In the genomic region with DNA sequence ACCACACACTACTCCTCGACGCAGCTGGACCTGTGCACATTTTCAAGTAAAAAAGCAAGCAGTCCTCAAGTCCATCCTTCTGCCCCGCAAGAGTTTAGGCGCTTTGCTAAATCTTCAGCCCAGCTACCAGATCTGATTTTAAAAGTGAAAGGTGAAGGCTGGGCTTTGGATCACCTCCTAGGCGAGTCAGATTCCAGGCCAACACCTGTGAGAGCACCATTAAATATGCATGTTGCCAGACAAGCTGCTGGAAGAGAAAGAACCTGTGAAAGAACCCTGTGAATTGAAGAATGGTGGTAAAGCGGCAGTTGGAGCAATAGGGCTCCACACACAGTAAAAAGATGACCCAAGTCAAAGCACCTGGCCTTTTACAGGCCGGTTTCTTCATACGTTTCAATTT, we compare ENCODE assay signal across 8 mouse cellular contexts. TPM values are rescaled to one million over a fixed set of nuclear protein-coding genes. Genes with fewer than 3 reads are reported as not detected.
A peak's percentile ranks its signal among the peaks of the same experiment; 100 is the strongest.
DNase-seq lines count a peak whose midpoint lies in the region; ATAC-seq and TF ChIP-seq lines count a peak whose summit lies in the region.

No protein-coding gene starts in this region.

- peak overlapping the region; percentile 57 for H3K9ac ChIP-seq in embryonic facial prominence, embryonic 11.5 days (replicated peaks; ENCODE audit: low read length)
- H3K9ac ChIP-seq in intestine, postnatal 0 days (ENCODE audit: low read depth, low read length): peak overlapping the region; percentile 91

- H3K9me3 ChIP-seq in embryonic facial prominence, embryonic 11.5 days (replicated peaks; ENCODE audit: control insufficient read depth, low read length): no peaks in the 10 kb centered on the region
- no peaks in the 10 kb centered on the region for H3K9me3 ChIP-seq in intestine, postnatal 0 days (ENCODE audit: control insufficient read depth)

- no peak overlapping the region for H3K4me3 ChIP-seq in cerebellum, adult 2 months (replicated peaks; ENCODE audit: insufficient read depth, low read depth, low read length)
- H3K4me3 ChIP-seq in embryonic facial prominence, embryonic 11.5 days (ENCODE audit: low read depth, low read length): peak overlapping the region; percentile 80
- peak overlapping the region; percentile 92 for H3K4me3 ChIP-seq in intestine, postnatal 0 days (ENCODE audit: low read depth, low read length)
- H3K4me3 ChIP-seq in macrophage (ENCODE audit: inconsistent target): peak overlapping the region; percentile 70

- WGBS in cerebellum, adult 2 months: 20% methylated on average over 8 of the region's 8 CpGs
- 11% methylated on average over 8 of the region's 8 CpGs for WGBS in embryonic facial prominence, embryonic 11.5 days
- 9% methylated on average over 8 of the region's 8 CpGs for WGBS in intestine, postnatal 0 days
- 5% methylated on average over 8 of the region's 8 CpGs for WGBS in macrophage (ENCODE audit: missing documents)

- H3K27ac ChIP-seq in cerebellum, adult 2 months (ENCODE audit: insufficient read depth, low read length): no peak overlapping the region
- H3K27ac ChIP-seq in embryonic facial prominence, embryonic 11.5 days (replicated peaks; ENCODE audit: low read depth, low read length): no peak overlapping the region
- H3K27ac ChIP-seq in intestine, postnatal 0 days (ENCODE audit: low read depth, low read length): no peak overlapping the region
- peak overlapping the region; percentile 61 for H3K27ac ChIP-seq in macrophage

- H3K27me3 ChIP-seq in cerebellum, adult 2 months (ENCODE audit: control insufficient read depth, insufficient read depth, low read length): no peaks in the 10 kb centered on the region
- no peaks in the 10 kb centered on the region for H3K27me3 ChIP-seq in embryonic facial prominence, embryonic 11.5 days (ENCODE audit: control insufficient read depth, insufficient read depth, low read length)
- H3K27me3 ChIP-seq in intestine, postnatal 0 days (replicated peaks; ENCODE audit: control insufficient read depth, insufficient read depth, low read length): no peaks in the 10 kb centered on the region

- H3K36me3 ChIP-seq in embryonic facial prominence, embryonic 11.5 days (replicated peaks; ENCODE audit: control insufficient read depth, insufficient read depth, low read depth, low read length): no peaks in the 10 kb centered on the region
- no peaks in the 10 kb centered on the region for H3K36me3 ChIP-seq in intestine, postnatal 0 days (ENCODE audit: control insufficient read depth, insufficient read depth)
- H3K36me3 ChIP-seq in macrophage (ENCODE audit: inconsistent target): no peaks in the 10 kb centered on the region

- peaks cover 59% of the 10 kb centered on the region for H3K79me2 ChIP-seq in macrophage (ENCODE audit: inconsistent target)

- peak; percentile 9 to 13 for DNase-seq in cerebellum, adult 2 months
- DNase-seq in cerebellum, adult 11-12 months: no peak
- peak; percentile 67 for DNase-seq in A20 (ENCODE audit: low read depth, low spot score)
- DNase-seq in embryonic facial prominence, embryonic 11.5 days (ENCODE audit: low spot score): no peak
- no peak for DNase-seq in right cerebral cortex, postnatal 4 days
- no peak for DNase-seq in left cerebral cortex, postnatal 14 days (ENCODE audit: low spot score in 2 of 2)

- intact Hi-C loops in left cerebral cortex, postnatal 14 days (cut with DNase I): no loop called here

- TF ChIP-seq POLR2A in cerebellum, adult 2 months (IDR thresholded peaks at IDR 0.05; ENCODE audit: borderline replicate concordance, insufficient read depth, low read length): no peak

- peak overlapping the region; percentile 73 for H3K4me2 ChIP-seq in embryonic facial prominence, embryonic 11.5 days (ENCODE audit: low read depth, low read length)
- peak overlapping the region; percentile 86 for H3K4me2 ChIP-seq in intestine, postnatal 0 days (replicated peaks; ENCODE audit: low read depth)

- H3K4me1 ChIP-seq in cerebellum, adult 2 months (ENCODE audit: control insufficient read depth, insufficient read depth, low read length): no peaks in the 10 kb centered on the region; the same call in 1 of the 2 replicates
- no peaks in the 10 kb centered on the region for H3K4me1 ChIP-seq in embryonic facial prominence, embryonic 11.5 days (ENCODE audit: control insufficient read depth, insufficient read depth, low read length)
- H3K4me1 ChIP-seq in intestine, postnatal 0 days (replicated peaks; ENCODE audit: control insufficient read depth, insufficient read depth, low read length): peaks cover 4% of the 10 kb centered on the region; the same call in 1 of the 2 replicates

- no peak for TF ChIP-seq CTCF in cerebellum, adult 2 months (IDR thresholded peaks at IDR 0.05; ENCODE audit: borderline replicate concordance, insufficient read depth, low read depth, low read length)
- no peak for TF ChIP-seq CTCF in intestine, postnatal 0 days (IDR thresholded peaks at IDR 0.05; ENCODE audit: low read depth)

- no peak for ATAC-seq in embryonic facial prominence, embryonic 11.5 days (replicated peaks; ENCODE audit: insufficient number of reproducible peaks, low FRiP score, low TSS enrichment, low read depth)
- no peak for ATAC-seq in intestine, postnatal 0 days

RNA-seq across cellular contexts. Expression of a gene that starts 1.4 kb away (rescaled TPM):
- polyA plus RNA-seq in cerebellum, adult 2 months (2012; rRNA removed): 45.6 and 48.1 TPM in 2 replicates
- polyA plus RNA-seq in embryonic facial prominence, embryonic 11.5 days (2014; fragmentation: Nextera tagmentation; extraction: Ambion mirVana): 73.0 and 83.8 TPM in 2 replicates
- polyA plus RNA-seq in intestine, postnatal 0 days (2015; fragmentation: Nextera tagmentation; extraction: Ambion mirVana): 26.2 and 28.5 TPM in 2 replicates
- 100 to 1,000 TPM in 6 of 26 experiments, 10 to 100 TPM in 20; 38.3 to 469 (median 71.9) TPM for total RNA-seq in macrophage (2018; cell fraction: chromatin; rRNA removed)
- total RNA-seq in macrophage (2018; cell fraction: cytosol; rRNA removed): 10 to 100 TPM; 18.1 to 63.5 (median 29.3) TPM
- 100 to 1,000 TPM in 5 of 26 experiments, 10 to 100 TPM in 21; 23.5 to 198 (median 59.0) TPM for total RNA-seq in macrophage (2018; cell fraction: nucleus; rRNA removed)
- 29.9 to 50.3 TPM (median 43.2 TPM) in 3 replicates for polyA plus RNA-seq in macrophage (2018)
- 10 to 100 TPM; 71.3 to 72.7 TPM for total RNA-seq in left cerebral cortex, postnatal 14 days (2021)

Comparison
In these comparisons a context has a peak if more than half of its experiments do, and no peak if none do; other contexts are left out.
1. DNase-seq: peak in cerebellum, adult 2 months (2 of 2) and A20 (single experiment); none in cerebellum, adult 11-12 months (single experiment), embryonic facial prominence, embryonic 11.5 days (single experiment), right cerebral cortex, postnatal 4 days (single experiment) and left cerebral cortex, postnatal 14 days (0 of 2).